Mouse (Mus musculus) testis, adult 10 weeks (tissue): Measurements from ENCODE around the gene Rab8a. TPM values are rescaled to one million over a fixed set of nuclear protein-coding genes. Genes with fewer than 3 reads are reported as not detected.

Experiments
- polyA plus RNA-seq: library from polyadenylated mRNA; stranded (reverse); fragments of 350-450 nt; fragmentation: Illumina TruSeq; extraction: RNeasy Lipid Tissue Mini Kit (QIAGEN cat#74804); gene quantifications from one replicate; pipeline ENCODE4 v1.2.3, GENCODE M21; 2014; ENCODE audit warnings: low read depth, low replicate concordance

The Rab8a gene
- 36.1 TPM for polyA plus RNA-seq

GRCm38 (mm10) chr8:72160707-72161697, at the start of gene Rab8a:
Rab8a (plus strand) TSS chr8:72161200.

GRCm38 (mm10) chr8:72134756-72135445, 26.1 kb upstream of the Rab8a start, which contains the start of gene Tpm4:
Tpm4 (plus strand) TSS chr8:72134975.

DNA sequence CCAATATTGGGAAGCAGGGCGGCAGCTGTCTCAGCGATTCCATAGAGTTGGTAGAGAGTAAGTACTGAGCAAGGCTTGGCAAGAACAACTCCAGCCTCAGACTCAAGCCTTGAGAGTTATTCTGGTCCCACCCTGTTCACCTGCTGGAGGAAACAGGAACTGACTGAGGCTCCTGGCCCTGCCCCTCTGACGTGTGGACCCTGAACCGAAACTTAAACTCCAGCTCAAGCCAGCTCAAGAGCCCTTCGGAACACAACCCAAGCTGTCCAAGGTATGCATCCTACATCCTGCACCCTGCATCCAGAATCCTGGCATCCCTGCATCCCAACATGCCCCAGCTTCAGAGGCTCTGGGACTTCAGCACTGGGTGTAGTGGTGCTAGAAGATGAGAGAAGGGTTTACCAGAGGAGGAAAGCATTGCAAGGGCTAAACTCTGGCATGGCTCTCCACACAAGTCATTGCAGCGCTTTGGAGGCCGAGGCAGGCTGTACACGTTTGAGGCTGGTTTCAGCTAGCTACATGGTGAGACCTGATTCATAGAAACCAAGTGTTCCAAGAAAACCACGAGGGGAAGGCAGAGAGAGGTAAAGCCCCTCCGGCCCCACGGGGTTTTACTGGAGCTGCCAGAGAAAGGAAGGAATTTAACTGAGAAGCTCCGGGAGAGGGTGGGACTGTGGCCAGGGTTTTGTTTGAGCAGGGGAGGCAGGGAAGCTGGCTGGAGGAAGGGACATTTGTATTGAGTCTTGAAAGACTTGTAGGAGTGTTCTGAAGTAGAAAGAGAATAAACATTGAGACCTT, 28.6 kb downstream of the Rab8a start, which contains the start of gene Hsh2d:
Gene Hsh2d (plus strand): TSS at position 222 of the 798 bp plus-strand sequence.

DNA sequence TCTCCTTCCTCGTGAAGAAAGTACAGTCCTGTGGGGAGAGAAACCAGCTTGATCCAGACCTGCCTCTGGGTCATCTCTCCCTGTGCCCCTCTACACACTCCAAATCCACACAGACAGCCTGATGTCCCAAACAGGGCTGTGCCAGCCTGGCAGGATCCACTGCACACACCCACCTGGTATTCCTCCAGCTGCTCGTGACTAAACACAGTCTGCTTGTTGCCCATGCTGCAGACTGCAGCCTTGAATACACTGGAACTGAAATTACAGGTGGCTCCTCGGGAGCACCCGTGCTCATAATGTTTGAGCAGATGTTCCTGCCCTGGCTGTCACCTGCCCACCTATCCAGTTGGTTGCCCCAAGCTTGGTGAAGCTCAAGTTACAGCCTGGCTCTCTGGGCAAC, 51.8 kb downstream of the Rab8a start, which contains the start of gene Cib3:
Gene Cib3 (minus strand): TSS at position 87 of the 400 bp plus-strand sequence.

GRCm38 (mm10) chr8:72213536-72213935, 52.5 kb downstream of the Rab8a start, which contains the start of gene Gm11034:
Gm11034 (minus strand) TSS chr8:72213636.

DNA sequence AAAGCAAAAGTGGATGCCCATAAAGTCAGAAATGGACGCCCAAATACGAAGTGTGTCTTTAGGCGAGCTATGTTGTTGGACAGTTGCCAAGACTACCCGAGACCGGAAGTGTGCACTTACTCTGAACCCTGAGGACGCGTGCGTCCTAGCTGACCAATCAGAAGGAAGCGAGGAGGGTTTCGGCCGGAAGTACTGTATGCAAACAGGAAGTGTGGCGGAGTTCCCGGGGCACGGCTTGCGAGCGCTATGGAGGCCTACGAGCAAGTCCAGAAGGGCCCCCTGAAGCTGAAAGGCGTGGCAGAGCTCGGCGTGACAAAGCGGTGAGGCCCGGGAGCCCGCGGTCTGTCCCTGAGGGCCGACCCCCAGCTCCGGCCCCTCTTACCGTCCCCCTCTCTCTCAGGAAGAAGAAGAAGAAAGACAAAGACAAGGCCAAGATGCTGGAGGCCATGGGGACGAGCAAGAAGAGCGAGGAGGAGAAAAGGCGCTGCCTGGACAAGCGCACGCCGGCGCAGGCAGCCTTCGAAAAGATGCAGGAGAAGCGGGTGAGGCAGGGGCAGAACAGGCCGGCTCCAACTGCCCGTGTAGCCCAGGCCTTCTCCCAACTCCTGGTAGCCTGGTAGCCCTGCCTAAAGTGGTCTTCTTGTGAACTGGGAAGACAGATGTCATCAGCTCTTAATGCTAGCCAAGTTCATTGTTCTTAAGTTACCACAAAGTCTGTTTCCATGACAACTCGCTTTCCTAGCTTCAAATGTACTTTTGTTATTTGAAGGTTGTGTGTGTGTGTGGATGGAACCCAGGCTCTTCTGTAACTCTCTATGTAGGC, 58.8 kb downstream of the Rab8a start, which contains the start of gene Fam32a:
Gene Fam32a (plus strand): TSS at position 190 of the 823 bp plus-strand sequence.

Other genes with a start within 250 kb of the Rab8a start
- gene Zfp961, start 210.2 kb upstream of the Rab8a start, polyA plus RNA-seq, result 18.2 TPM
- not detected for gene Cyp4f18, start 151.6 kb upstream of the Rab8a start, polyA plus RNA-seq
- gene Olfr372, start 120.0 kb upstream of the Rab8a start, polyA plus RNA-seq, result not detected
- gene Olfr373, start 78.0 kb upstream of the Rab8a start, polyA plus RNA-seq, result not detected
- not detected for gene Olfr374, start 54.2 kb upstream of the Rab8a start, polyA plus RNA-seq
- 24.6 TPM for gene Tpm4, start 26.2 kb upstream of the Rab8a start, polyA plus RNA-seq
- gene Hsh2d, start 28.4 kb downstream of the Rab8a start, polyA plus RNA-seq, result 0.29 TPM
- 0.31 TPM for gene Cib3, start 51.6 kb downstream of the Rab8a start, polyA plus RNA-seq
- not detected for gene Gm11034, start 52.4 kb downstream of the Rab8a start, polyA plus RNA-seq
- gene Fam32a, start 58.5 kb downstream of the Rab8a start, polyA plus RNA-seq, result 10.3 TPM
- gene Ap1m1, start 78.8 kb downstream of the Rab8a start, polyA plus RNA-seq, result 90.0 TPM
- gene Gm10282, start 144.1 kb downstream of the Rab8a start, polyA plus RNA-seq, result 0.81 TPM
- 5.9 TPM for gene Klf2, start 157.8 kb downstream of the Rab8a start, polyA plus RNA-seq